Mouse (Mus musculus) small intestine, adult 2 months (tissue): ENCODE measurements at regions not wholly inside any gene's neighbourhood (a gene's known extent, or its start where the extent isn't known, plus 50 kb on each side); places are given as distances from the start of the nearest gene placed in this dataset.

Experiments
- H3K27ac ChIP-seq: fragments of 200-500 bp; 2 replicates; pipeline ENCODE4 v1.5.1; 2012; ENCODE audit warnings: low read depth, low read length, control low read depth, inconsistent platforms; ENCODE audit not compliant: insufficient read depth
- H3K27me3 ChIP-seq: fragments of 200-500 bp; 2 replicates; pipeline ENCODE4 v1.6.1; 2012; ENCODE audit warnings: mild to moderate bottlenecking, moderate library complexity, low read length, inconsistent platforms; ENCODE audit not compliant: control insufficient read depth, insufficient read depth
- H3K36me3 ChIP-seq: fragments of 200-500 bp; 2 replicates; pipeline ENCODE4 v1.6.1; 2012; ENCODE audit warnings: mild to moderate bottlenecking, low read length, control low read depth, inconsistent platforms; ENCODE audit not compliant: control insufficient read depth, insufficient read depth
- H3K4me1 ChIP-seq: fragments of 200-500 bp; 2 replicates; pipeline ENCODE4 v1.6.1; 2012; ENCODE audit warnings: low read length, inconsistent platforms, mixed read lengths; ENCODE audit not compliant: control insufficient read depth, insufficient read depth, insufficient read length
- H3K4me3 ChIP-seq: fragments of 200-500 bp; 2 replicates; pipeline ENCODE4 v1.5.1; 2012; ENCODE audit warnings: low read depth, mild to moderate bottlenecking, control low read depth, inconsistent platforms, low read length, moderate library complexity
- CTCF ChIP-seq: fragments of 200-500 bp; IDR thresholded peaks from 2 replicates; pipeline ENCODE4 v1.5.1; 2012; ENCODE audit warnings: low read depth, mild to moderate bottlenecking, control low read depth, inconsistent platforms, low read length, moderate library complexity, mixed read lengths; ENCODE audit not compliant: insufficient replicate concordance, insufficient read length; ENCODE audit errors: extremely low read depth
- POLR2A ChIP-seq: fragments of 200-500 bp; IDR thresholded peaks from 2 replicates; pipeline ENCODE4 v1.6.1; 2012; ENCODE audit warnings: low read depth, mild to moderate bottlenecking, control low read depth, inconsistent platforms, low read length, moderate library complexity
- WGBS: fragments of 180-500 bp; shearing (Covaris S2); methylation state at CpG from one replicate; pipeline ENCODE4 v1.1.7; 2018; 5-methylcytosine and 5-hydroxymethylcytosine counted together

GRCm38 (mm10) chr11:25156705-25157104 lies 1053.9 kb downstream of the 5730522E02Rik start:
- Histone ChIP-seq H3K27ac (no peak overlapping the region), H3K27me3 (no peaks in the 10 kb centered on the region), H3K4me3 (no peak overlapping the region), H3K4me1 (no peaks in the 10 kb centered on the region), H3K36me3 (no peaks in the 10 kb centered on the region)
- no peak for TF ChIP-seq CTCF
- no peak for TF ChIP-seq POLR2A
- 47% methylated on average over 5 of the region's 5 CpGs for WGBS

- H3K27me3 ChIP-seq = no peaks in the 10 kb centered on the region
- H3K4me3 ChIP-seq = no peak overlapping the region
- 36% methylated on average over 11 of the region's 11 CpGs for WGBS
- no peaks in the 10 kb centered on the region for H3K36me3 ChIP-seq
- H3K27ac ChIP-seq = no peak overlapping the region
- H3K4me1 ChIP-seq = no peaks in the 10 kb centered on the region
- no peak for TF ChIP-seq POLR2A
- TF ChIP-seq CTCF = no peak
Observed at GRCm38 (mm10) chr11:25157135-25157860, 1053.3 kb downstream of the 5730522E02Rik start.

GRCm38 (mm10) chr11:25157861-25158245 lies 1052.7 kb downstream of the 5730522E02Rik start:
- no peaks in the 10 kb centered on the region for H3K4me1 ChIP-seq
- no peaks in the 10 kb centered on the region for H3K27me3 ChIP-seq
- WGBS = 65% methylated on average over 3 of the region's 3 CpGs
- H3K36me3 ChIP-seq = no peaks in the 10 kb centered on the region
- TF ChIP-seq POLR2A (no peak), CTCF (no peak)
- no peak overlapping the region for H3K4me3 ChIP-seq
- H3K27ac ChIP-seq = no peak overlapping the region

GRCm38 (mm10) chr11:25158884-25159283 lies 1051.7 kb downstream of the 5730522E02Rik start:
- TF ChIP-seq CTCF = no peak
- no peak for TF ChIP-seq POLR2A
- no peaks in the 10 kb centered on the region for H3K36me3 ChIP-seq
- no peak overlapping the region for H3K27ac ChIP-seq
- H3K27me3 ChIP-seq = no peaks in the 10 kb centered on the region
- H3K4me1 ChIP-seq = no peaks in the 10 kb centered on the region
- 85% methylated on average over 1 of the region's 1 CpGs for WGBS
- H3K4me3 ChIP-seq = no peak overlapping the region

GRCm38 (mm10) chr11:25167939-25168338 lies 1042.6 kb downstream of the 5730522E02Rik start:
- 84% methylated on average over 1 of the region's 1 CpGs for WGBS
- Histone ChIP-seq H3K27me3 (no peaks in the 10 kb centered on the region), H3K36me3 (no peaks in the 10 kb centered on the region), H3K27ac (no peak overlapping the region), H3K4me1 (no peaks in the 10 kb centered on the region), H3K4me3 (no peak overlapping the region)
- TF ChIP-seq POLR2A (no peak), CTCF (no peak)

GRCm38 (mm10) chr11:25171048-25171447 lies 1039.5 kb downstream of the 5730522E02Rik start:
- no peak overlapping the region for H3K27ac ChIP-seq
- no peak for TF ChIP-seq CTCF
- TF ChIP-seq POLR2A = no peak
- no peaks in the 10 kb centered on the region for H3K27me3 ChIP-seq
- H3K4me3 ChIP-seq = no peak overlapping the region
- WGBS = 94% methylated on average over 1 of the region's 1 CpGs
- no peaks in the 10 kb centered on the region for H3K4me1 ChIP-seq
- H3K36me3 ChIP-seq = no peaks in the 10 kb centered on the region
